Mouse (Mus musculus) embryonic stem cell, embryonic (primary cell): ENCODE data around the gene Igfbp1.

ENCODE experiments used
- CTCF ChIA-PET, 4 experiments: fragments of 300-600 bp in 2 of 4; fragments of 350-600 bp in 2 of 4; sonication (Branson Sonifier 250); formaldehyde crosslinking; loops; one replicate each; lab custom pipeline; 2022; ENCODE audit warnings: inconsistent platforms in 2 of 4; lab: Charles Lee
- POLR2A ChIA-PET, 4 experiments: fragments of 300-600 bp in 2 of 4; fragments of 350-600 bp in 2 of 4; sonication (Branson Sonifier 250); formaldehyde crosslinking; loops; one replicate each; lab custom pipeline; 2022; ENCODE audit warnings: antibody characterized with exemption in 4 of 4, inconsistent platforms in 1 of 4; lab: Charles Lee

Igfbp1 gene

DNA sequence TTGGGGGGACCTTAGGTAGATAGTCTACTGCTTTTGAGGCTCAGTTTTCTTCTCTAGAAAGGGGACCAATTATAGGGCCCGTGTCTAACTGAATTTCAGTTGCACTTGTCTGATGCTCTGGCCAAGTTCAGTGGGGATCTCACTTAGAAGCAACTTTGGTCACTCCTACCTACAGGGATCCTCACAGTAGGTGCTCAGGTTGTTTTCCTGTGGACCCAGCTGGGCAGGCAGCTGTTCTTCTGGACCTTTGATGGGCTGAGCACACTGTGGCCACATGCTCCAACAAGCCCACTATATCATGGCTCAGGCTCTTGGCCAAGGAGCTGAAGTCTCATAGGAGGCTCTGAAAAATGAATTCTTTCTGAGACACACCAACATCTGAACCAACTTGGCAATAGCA lies 47.2 kb downstream of the Igfbp1 start:
- CTCF ChIA-PET, result interaction anchor here in 1 of 4 experiments (0.6 kb wide), 1 partner anchor 60 kb away, joined by 3 read pairs; no protein-coding TSS in a partner anchor
- POLR2A ChIA-PET, result no interaction called here

DNA sequence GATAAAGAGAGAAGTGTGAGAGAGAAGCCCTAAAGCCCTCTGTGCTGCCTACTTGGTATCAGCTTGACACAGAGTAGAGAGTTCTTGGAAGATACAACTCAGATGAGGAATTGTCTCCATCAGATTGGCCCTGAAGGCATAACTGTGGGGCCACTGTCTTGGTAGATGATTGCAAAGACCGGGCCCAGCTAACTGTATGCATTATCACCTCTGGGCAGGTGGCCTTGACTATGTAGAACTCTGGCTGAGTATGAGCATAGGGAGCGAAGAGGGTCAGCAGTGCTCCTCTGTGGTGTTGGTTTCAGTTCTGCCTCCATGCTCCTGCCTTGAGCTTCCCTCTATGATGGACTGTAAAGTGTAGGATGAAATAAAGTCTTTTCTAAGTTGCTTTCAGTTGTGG lies 52.8 kb downstream of the Igfbp1 start:
- POLR2A ChIA-PET, result interaction anchor here in 1 of 4 experiments (0.6 kb wide), 1 partner anchor 1447 kb away, joined by 4 read pairs; no protein-coding TSS in a partner anchor
- CTCF ChIA-PET, result no interaction called here

- ChIA-PET POLR2A (no interaction called here), CTCF (interaction anchor here in 1 of 4 experiments (0.6 kb wide), 1 partner anchor 1044 kb away, joined by 4 read pairs; no protein-coding TSS in a partner anchor)
These were observed 53.3 kb downstream of the Igfbp1 start for GRCm38 (mm10) chr11:7250870-7251269.
